Mouse (Mus musculus): ENCODE results near the gene Sytl2. TPM values are rescaled to one million over a fixed set of nuclear protein-coding genes. Genes with fewer than 3 reads are reported as not detected.

The Sytl2 gene
- total RNA-seq, 2 experiments from 2014 or later, result 87.1 to 90.8 TPM

DNA sequence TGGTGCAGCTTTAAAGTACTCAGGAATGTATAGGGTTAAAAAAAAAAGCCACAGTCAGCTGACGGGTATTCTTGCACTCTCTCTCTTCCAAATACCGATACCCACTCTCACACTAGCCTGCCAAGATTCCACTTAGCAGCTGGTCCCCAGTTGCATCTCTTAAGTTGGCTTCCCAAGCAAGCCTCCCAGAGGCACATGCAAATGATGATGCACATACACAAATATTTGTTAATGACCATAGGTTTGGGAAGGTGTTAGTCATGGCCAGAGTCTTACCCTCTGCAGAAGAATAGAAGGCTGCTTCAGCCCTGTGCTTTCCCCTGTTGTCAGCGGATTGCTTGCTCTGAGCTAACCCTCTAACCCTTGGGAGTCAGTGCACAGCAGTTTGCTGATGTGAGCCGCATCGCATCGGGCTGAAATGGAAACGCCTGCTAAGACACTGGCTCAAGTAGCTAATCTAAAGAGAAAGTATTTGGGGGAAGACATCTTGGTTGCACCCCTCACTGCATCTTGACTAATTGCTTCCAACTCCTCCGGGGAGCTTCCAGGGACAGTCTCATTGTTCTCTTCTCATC lies 84.9 kb downstream of the Sytl2 start:
- peak; percentile 21 to 59 for DNase-seq (ENCODE audit: extremely low spot score in 1 of 2, low spot score in 2 of 2)
- intact Hi-C loops (cut with DNase I), result no loop called here
- H3K4me3 ChIP-seq, result peak overlapping the region; percentile 47
- TF ChIP-seq CTCF (IDR thresholded peaks at IDR 0.05), result no peak
- peak overlapping the region; percentile 93 for H3K27ac ChIP-seq

DNA sequence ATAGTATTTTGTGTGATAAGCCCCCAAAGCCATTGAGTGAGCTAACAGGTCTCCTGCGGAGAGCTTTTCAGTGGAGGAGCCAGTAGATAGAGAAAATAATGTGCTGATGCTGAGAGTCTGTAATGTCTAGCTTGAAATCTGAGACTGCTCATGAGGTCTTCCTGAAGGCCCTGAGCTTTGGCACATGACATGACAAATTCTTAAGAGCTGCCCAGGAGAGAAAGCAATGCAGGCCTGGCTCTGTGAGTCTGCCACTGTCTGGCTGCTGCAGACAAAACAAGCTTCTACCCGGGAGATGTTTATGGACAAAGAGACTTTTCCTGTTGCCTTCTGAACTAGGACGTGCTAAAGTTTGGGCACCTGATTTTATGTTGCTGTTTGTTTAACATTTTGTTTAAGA lies 87.7 kb downstream of the Sytl2 start:
- no peak for DNase-seq (ENCODE audit: extremely low spot score in 1 of 2, low spot score in 2 of 2)
- H3K4me3 ChIP-seq, result peak overlapping the region; percentile 36; the same call in 1 of the 2 replicates
- TF ChIP-seq CTCF (IDR thresholded peaks at IDR 0.05), result no peak
- intact Hi-C loops (cut with DNase I), result no loop called here
- H3K27ac ChIP-seq, result peak overlapping the region; percentile 28; the same call in 1 of the 2 replicates

GRCm38 (mm10) chr7:90395073-90395472 lies 93.0 kb downstream of the Sytl2 start:
- no peak overlapping the region for H3K27ac ChIP-seq
- no peak overlapping the region for H3K4me3 ChIP-seq
- no peak for TF ChIP-seq CTCF (IDR thresholded peaks at IDR 0.05)
- no peak for DNase-seq (ENCODE audit: extremely low spot score in 1 of 2, low spot score in 2 of 2)
- intact Hi-C loops (cut with DNase I), result no loop called here

DNA sequence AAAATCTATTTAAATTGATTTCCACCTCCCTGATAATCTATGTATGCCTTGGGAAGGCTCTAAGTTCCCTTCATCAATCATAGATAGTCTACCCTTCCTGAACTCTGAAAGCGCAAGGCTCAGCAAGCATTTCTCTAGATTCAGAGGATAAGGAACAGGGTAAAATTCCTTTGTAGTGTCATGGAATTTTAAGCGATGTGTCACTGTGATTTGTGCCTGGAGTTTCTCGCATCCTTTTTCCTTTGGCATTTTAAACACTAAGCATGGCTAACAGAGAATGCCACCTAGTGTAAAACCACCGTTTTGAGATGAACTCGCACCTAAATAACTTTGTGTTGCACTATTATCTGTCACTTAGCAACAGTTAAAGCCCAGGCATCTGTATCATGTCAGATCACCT lies 93.9 kb downstream of the Sytl2 start:
- intact Hi-C loops (cut with DNase I), result no loop called here
- no peak for TF ChIP-seq CTCF (IDR thresholded peaks at IDR 0.05)
- Histone ChIP-seq H3K4me3 (no peak overlapping the region), H3K27ac (no peak overlapping the region)
- no peak for DNase-seq (ENCODE audit: extremely low spot score in 1 of 2, low spot score in 2 of 2)

DNA sequence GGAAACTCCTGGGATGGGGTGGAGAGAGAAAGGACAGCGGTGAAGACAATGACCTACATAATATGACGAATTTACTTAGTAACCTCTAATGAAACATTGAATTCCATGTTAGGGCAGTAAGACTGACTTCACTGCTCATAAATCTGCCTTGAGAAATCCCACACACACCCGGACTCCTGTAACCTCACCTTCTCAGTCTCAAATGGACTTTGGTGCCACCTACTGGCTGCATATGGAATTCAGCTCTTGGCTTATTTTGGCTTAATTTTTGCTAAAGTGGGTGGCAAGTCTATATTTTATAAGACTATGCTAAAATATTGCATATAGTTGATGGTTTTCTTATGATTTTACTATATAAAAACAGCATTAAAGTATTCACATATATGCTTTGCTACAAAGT lies 107.9 kb downstream of the Sytl2 start:
- intact Hi-C loops (cut with DNase I), result loop anchor here (2.0 to 5.0 kb wide), 2 partner anchors 128 to 411 kb away; no protein-coding TSS in a partner anchor

GRCm38 (mm10) chr7:90426020-90427001 lies 124.3 kb downstream of the Sytl2 start, which contains the start of gene Ccdc89:
Ccdc89 (plus strand) TSS chr7:90426577.
- Histone ChIP-seq H3K27ac (peak within 1 kb of the TSS; percentile 34; the same call in 1 of the 2 replicates), H3K4me3 (peak within 1 kb of the TSS; percentile 58)
- intact Hi-C loops (cut with DNase I), result loop anchor here (1.0 kb wide), 2 partner anchors 16 to 47 kb away; partner anchors contain the start of gene Crebzf
- no peak for TF ChIP-seq CTCF (IDR thresholded peaks at IDR 0.05)
- DNase-seq (ENCODE audit: extremely low spot score in 1 of 2, low spot score in 2 of 2), result peak; percentile 69 to 74

More for the DNA sequence above, 107.9 kb downstream of the Sytl2 start:
- TF ChIP-seq CTCF (IDR thresholded peaks at IDR 0.05), result peak; percentile 89
- Histone ChIP-seq H3K27ac (no peak overlapping the region), H3K4me3 (no peak overlapping the region)
- peak; percentile 49 to 73 for DNase-seq (ENCODE audit: extremely low spot score in 1 of 2, low spot score in 2 of 2)

GRCm38 (mm10) chr7:90427006-90427405 lies 125.0 kb downstream of the Sytl2 start:
- peak overlapping the region; percentile 58 for H3K4me3 ChIP-seq
- TF ChIP-seq CTCF (IDR thresholded peaks at IDR 0.05), result no peak
- DNase-seq (ENCODE audit: extremely low spot score in 1 of 2, low spot score in 2 of 2), result no peak
- intact Hi-C loops (cut with DNase I), result no loop called here
- H3K27ac ChIP-seq, result no peak overlapping the region

GRCm38 (mm10) chr7:90432221-90432620 lies 130.2 kb downstream of the Sytl2 start:
- Histone ChIP-seq H3K4me3 (no peak overlapping the region), H3K27ac (no peak overlapping the region)
- intact Hi-C loops (cut with DNase I), result no loop called here
- no peak for DNase-seq (ENCODE audit: extremely low spot score in 1 of 2, low spot score in 2 of 2)
- TF ChIP-seq CTCF (IDR thresholded peaks at IDR 0.05), result no peak

GRCm38 (mm10) chr7:90440044-90440443 lies 138.0 kb downstream of the Sytl2 start:
- TF ChIP-seq CTCF (IDR thresholded peaks at IDR 0.05), result no peak
- intact Hi-C loops (cut with DNase I), result no loop called here
- no peak overlapping the region for H3K27ac ChIP-seq
- DNase-seq (ENCODE audit: extremely low spot score in 1 of 2, low spot score in 2 of 2), result no peak
- no peak overlapping the region for H3K4me3 ChIP-seq

- no peak for TF ChIP-seq CTCF (IDR thresholded peaks at IDR 0.05)
- Histone ChIP-seq H3K27ac (peak overlapping the region; percentile 96), H3K4me3 (peak overlapping the region; percentile 75)
- DNase-seq (ENCODE audit: extremely low spot score in 1 of 2, low spot score in 2 of 2), result no peak
- intact Hi-C loops (cut with DNase I), result loop anchor here (1.0 to 2.0 kb wide), 2 partner anchors 15 to 16 kb away; partner anchors contain the start of genes Ccdc89 and Tmem126a
Observed at GRCm38 (mm10) chr7:90442070-90442469, 140.0 kb downstream of the Sytl2 start.

GRCm38 (mm10) chr7:90442518-90443080 lies 140.5 kb downstream of the Sytl2 start, which contains the start of gene Crebzf:
Crebzf (plus strand) TSS chr7:90442729.
- TF ChIP-seq CTCF (IDR thresholded peaks at IDR 0.05), result no peak
- peak within 1 kb of the TSS; percentile 96 for H3K27ac ChIP-seq
- DNase-seq (ENCODE audit: extremely low spot score in 1 of 2, low spot score in 2 of 2), result peak; percentile 94 to 96
- H3K4me3 ChIP-seq, result peak within 1 kb of the TSS; percentile 75
- intact Hi-C loops (cut with DNase I), result loop anchor here (1.0 to 2.0 kb wide), 2 partner anchors 14 to 16 kb away; partner anchors contain the start of genes Ccdc89 and Tmem126a

Measured in left cerebral cortex, adult 2 months (tissue).